Mouse (Mus musculus) liver, adult 2 months (tissue): Measurements from ENCODE around the gene Syne4. TPM values are rescaled to one million over a fixed set of nuclear protein-coding genes. Genes with fewer than 3 reads are reported as not detected.

Experiments used
- DNase-seq: peaks from one replicate; pipeline ENCODE4 v3.0.0-alpha.2; 2011; ENCODE audit warnings: low read depth, low spot score; ENCODE audit errors: extremely low read depth
- H3K27ac ChIP-seq: fragments of 200-500 bp; replicated peaks from 2 replicates; pipeline ENCODE4 v1.5.1; 2012; ENCODE audit warnings: low read depth, mild to moderate bottlenecking, control low read depth, inconsistent platforms, low read length; ENCODE audit not compliant: insufficient read depth
- H3K27me3 ChIP-seq: fragments of 200-500 bp; 2 replicates; pipeline ENCODE4 v1.6.1; 2012; ENCODE audit warnings: mild to moderate bottlenecking, moderate library complexity, low read length, inconsistent platforms; ENCODE audit not compliant: control insufficient read depth, insufficient read depth
- H3K36me3 ChIP-seq: fragments of 200-500 bp; 2 replicates; pipeline ENCODE4 v1.6.1; 2012; ENCODE audit warnings: low read length, inconsistent platforms; ENCODE audit not compliant: control insufficient read depth, insufficient read depth
- H3K4me1 ChIP-seq: fragments of 200-500 bp; 2 replicates; pipeline ENCODE4 v1.6.1; 2011; ENCODE audit warnings: low read length; ENCODE audit not compliant: control insufficient read depth, insufficient read depth
- H3K4me3 ChIP-seq: fragments of 200-500 bp; 2 replicates; pipeline ENCODE4 v1.5.1; 2011; ENCODE audit warnings: low read depth, mild to moderate bottlenecking, control low read depth, low read length, moderate library complexity; ENCODE audit not compliant: insufficient read depth
- H3K79me2 ChIP-seq: fragments of 200-500 bp; 2 replicates; pipeline ENCODE4 v1.6.1; 2012; ENCODE audit warnings: inconsistent platforms, mild to moderate bottlenecking, low read length, moderate library complexity; ENCODE audit not compliant: control insufficient read depth, insufficient read depth
- H3K9ac ChIP-seq: fragments of 200-500 bp; 2 replicates; pipeline ENCODE4 v1.6.1; 2012; ENCODE audit warnings: low read depth, mild to moderate bottlenecking, control low read depth, inconsistent platforms, low read length
- CTCF ChIP-seq: fragments of 200-500 bp; IDR thresholded peaks from 2 replicates; pipeline ENCODE4 v1.5.1; 2011; ENCODE audit warnings: low read depth, low read length, control low read depth
- POLR2A ChIP-seq: fragments of 200-500 bp; IDR thresholded peaks from 2 replicates; pipeline ENCODE4 v1.6.1; 2011; ENCODE audit warnings: low read length, control low read depth; ENCODE audit not compliant: insufficient read depth; ENCODE audit errors: extremely low read depth
- WGBS: fragments of 180-500 bp; shearing (Covaris S2); methylation state at CpG from one replicate; pipeline ENCODE4 v1.1.7; 2018; 5-methylcytosine and 5-hydroxymethylcytosine counted together
- polyA plus RNA-seq: library from polyadenylated mRNA; depleted of rRNA; stranded (reverse); fragments of >200 nt; gene quantifications from 2 replicates; pipeline ENCODE4 v1.2.3, GENCODE M21; 2012
- total RNA-seq: library from RNA; depleted of rRNA; stranded (reverse); fragments of >200 nt; gene quantifications from 2 replicates; pipeline ENCODE4 v1.2.3, GENCODE M21; 2014

Syne4 gene
- total and polyA plus RNA-seq, 2 experiments, result 3.5 to 4.9 TPM

- no peak overlapping the region for H3K4me3 ChIP-seq
- no peaks in the 10 kb centered on the region for H3K36me3 ChIP-seq
- H3K4me1 ChIP-seq, result no peaks in the 10 kb centered on the region
- TF ChIP-seq POLR2A, result no peak
- TF ChIP-seq CTCF, result no peak
- no peaks in the 10 kb centered on the region for H3K79me2 ChIP-seq
- H3K27me3 ChIP-seq, result no peaks in the 10 kb centered on the region
- H3K27ac ChIP-seq, result no peak overlapping the region
- no peak overlapping the region for H3K9ac ChIP-seq
- WGBS, result 81% methylated on average over 6 of the region's 6 CpGs
- DNase-seq, result no peak
Observed at GRCm38 (mm10) chr7:30335688-30336087, 21.1 kb downstream of the Syne4 start.

GRCm38 (mm10) chr7:30336384-30336783 is 21.8 kb downstream of the Syne4 start:
- Histone ChIP-seq H3K36me3 (no peaks in the 10 kb centered on the region), H3K27me3 (no peaks in the 10 kb centered on the region), H3K27ac (no peak overlapping the region), H3K79me2 (no peaks in the 10 kb centered on the region), H3K4me1 (no peaks in the 10 kb centered on the region), H3K9ac (no peak overlapping the region), H3K4me3 (no peak overlapping the region)
- WGBS, result 2% methylated on average over 9 of the region's 9 CpGs
- DNase-seq, result peak; percentile 62
- TF ChIP-seq POLR2A (no peak), CTCF (peak; percentile 89)

GRCm38 (mm10) chr7:30339432-30340109 is 25.0 kb downstream of the Syne4 start:
- no peaks in the 10 kb centered on the region for H3K36me3 ChIP-seq

GRCm38 (mm10) chr7:30346635-30347379 is 32.2 kb downstream of the Syne4 start:
- Histone ChIP-seq H3K4me3 (no peak overlapping the region), H3K27me3 (no peaks in the 10 kb centered on the region), H3K27ac (no peak overlapping the region), H3K79me2 (no peaks in the 10 kb centered on the region), H3K4me1 (no peaks in the 10 kb centered on the region), H3K9ac (no peak overlapping the region), H3K36me3 (no peaks in the 10 kb centered on the region)
- peak; percentile 23 for DNase-seq
- TF ChIP-seq POLR2A (no peak), CTCF (0 out of 2 replicates have a peak, but pooled peaks have one; percentile 10)
- 22% methylated on average over 21 of the region's 21 CpGs for WGBS

More at GRCm38 (mm10) chr7:30339432-30340109, 25.0 kb downstream of the Syne4 start:
- no peak for TF ChIP-seq CTCF
- no peak for TF ChIP-seq POLR2A
- no peak overlapping the region for H3K9ac ChIP-seq
- H3K4me3 ChIP-seq, result no peak overlapping the region
- no peaks in the 10 kb centered on the region for H3K27me3 ChIP-seq
- 71% methylated on average over 5 of the region's 5 CpGs for WGBS
- H3K27ac ChIP-seq, result no peak overlapping the region
- no peaks in the 10 kb centered on the region for H3K4me1 ChIP-seq
- DNase-seq, result no peak
- no peaks in the 10 kb centered on the region for H3K79me2 ChIP-seq

GRCm38 (mm10) chr7:30347828-30348227 is 33.2 kb downstream of the Syne4 start:
- no peak overlapping the region for H3K4me3 ChIP-seq
- peak; percentile 24 for DNase-seq
- H3K36me3 ChIP-seq, result no peaks in the 10 kb centered on the region
- TF ChIP-seq POLR2A (no peak), CTCF (peak; percentile 88)
- no peak overlapping the region for H3K9ac ChIP-seq
- no peak overlapping the region for H3K27ac ChIP-seq
- WGBS, result 3% methylated on average over 30 of the region's 30 CpGs
- no peaks in the 10 kb centered on the region for H3K79me2 ChIP-seq
- no peaks in the 10 kb centered on the region for H3K4me1 ChIP-seq
- no peaks in the 10 kb centered on the region for H3K27me3 ChIP-seq
